Mouse (Mus musculus): ENCODE data around the gene Fam122a. TPM values are rescaled to one million over a fixed set of nuclear protein-coding genes. Genes with fewer than 3 reads are reported as not detected.

Gene Fam122a
- polyA plus RNA-seq, 1 experiment, result 5.2 TPM

DNA sequence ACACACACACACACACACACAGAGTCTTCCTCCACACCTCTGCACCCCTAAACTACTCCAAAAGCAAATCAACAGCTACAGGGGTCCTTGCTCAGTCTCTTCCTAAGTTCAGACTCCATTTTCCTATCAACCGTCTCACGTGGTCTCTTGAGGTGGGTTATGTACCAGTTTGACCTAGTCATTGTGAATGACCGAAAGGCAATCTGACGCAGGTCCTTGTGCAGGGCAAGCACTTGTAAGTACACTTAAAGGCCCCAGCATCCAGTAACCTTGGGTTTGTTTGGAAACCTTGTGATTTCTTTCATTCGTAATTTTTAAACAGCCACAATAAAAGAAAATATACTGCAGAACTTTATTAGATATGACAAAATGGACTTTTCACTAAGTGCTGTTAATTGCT lies 4.6 kb downstream of the Fam122a start:
- TF ChIP-seq GATA1 (IDR thresholded peaks at IDR 0.05; ENCODE audit: low read length), result no peak
- TF ChIP-seq TAL1 (IDR thresholded peaks at IDR 0.05; ENCODE audit: low read length), result no peak
- H3K4me1 ChIP-seq (ENCODE audit: control insufficient read depth), result peaks cover 38% of the 10 kb centered on the region
- peaks cover 48% of the 10 kb centered on the region for H3K36me3 ChIP-seq (ENCODE audit: control insufficient read depth)
- no peaks in the 10 kb centered on the region for H3K9me3 ChIP-seq (ENCODE audit: control insufficient read depth, low read length)
- no peak overlapping the region for H3K4me3 ChIP-seq (replicated peaks)
- H3K27me3 ChIP-seq (ENCODE audit: control insufficient read depth), result no peaks in the 10 kb centered on the region

DNA sequence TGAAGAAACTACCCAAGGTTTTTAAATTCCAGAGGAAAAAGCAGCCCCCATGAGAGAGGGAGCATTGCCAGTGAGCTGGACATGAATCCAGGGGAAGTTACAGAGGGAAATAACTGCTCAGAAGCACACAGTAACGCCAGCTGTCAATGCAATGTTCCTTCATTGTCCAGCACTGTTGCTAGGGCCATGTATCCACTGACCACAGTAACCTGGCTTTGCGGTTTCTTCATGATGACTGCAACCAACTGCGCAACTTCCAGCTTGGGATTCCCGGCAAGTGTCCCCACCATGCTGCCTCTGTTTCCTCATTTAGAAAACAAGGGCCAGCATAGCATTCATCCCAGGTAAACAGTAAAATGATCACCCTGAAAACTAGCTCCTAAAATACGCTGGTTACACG lies 5.6 kb downstream of the Fam122a start:
- no peak for TF ChIP-seq TAL1 (IDR thresholded peaks at IDR 0.05; ENCODE audit: low read length)
- TF ChIP-seq GATA1 (IDR thresholded peaks at IDR 0.05; ENCODE audit: low read length), result no peak
- Histone ChIP-seq H3K9me3 (ENCODE audit: control insufficient read depth, low read length) (no peaks in the 10 kb centered on the region), H3K4me1 (ENCODE audit: control insufficient read depth) (peaks cover 33% of the 10 kb centered on the region), H3K36me3 (ENCODE audit: control insufficient read depth) (peaks cover 45% of the 10 kb centered on the region), H3K4me3 (replicated peaks) (no peak overlapping the region), H3K27me3 (ENCODE audit: control insufficient read depth) (no peaks in the 10 kb centered on the region)

DNA sequence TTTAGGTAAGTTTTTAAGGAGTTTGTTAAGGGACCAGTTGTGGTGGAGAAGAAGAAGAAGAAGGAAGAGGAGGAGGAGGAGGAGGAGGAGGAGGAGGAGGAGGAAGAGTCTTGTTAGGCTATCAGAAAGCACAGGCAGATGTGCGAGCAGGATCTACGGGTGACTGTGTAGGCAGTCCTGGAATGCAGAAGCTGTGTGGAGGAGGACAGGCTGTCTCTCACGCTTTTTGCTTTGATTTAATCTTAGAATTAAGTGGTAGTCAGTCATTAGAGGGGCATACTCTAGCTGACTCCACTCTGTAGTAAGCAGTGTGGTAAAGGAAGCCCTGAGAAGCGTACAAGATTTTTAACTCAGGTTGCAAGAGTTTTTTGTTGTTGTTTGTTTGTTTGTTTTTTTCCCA lies 7.9 kb downstream of the Fam122a start:
- Histone ChIP-seq H3K36me3 (ENCODE audit: control insufficient read depth) (peaks cover 31% of the 10 kb centered on the region), H3K9me3 (ENCODE audit: control insufficient read depth, low read length) (peaks cover 3% of the 10 kb centered on the region; the same call in 1 of the 2 replicates), H3K27me3 (ENCODE audit: control insufficient read depth) (no peaks in the 10 kb centered on the region), H3K4me3 (replicated peaks) (no peak overlapping the region), H3K4me1 (ENCODE audit: control insufficient read depth) (peaks cover 15% of the 10 kb centered on the region)
- TF ChIP-seq TAL1 (IDR thresholded peaks at IDR 0.05; ENCODE audit: low read length) (no peak), GATA1 (IDR thresholded peaks at IDR 0.05; ENCODE audit: low read length) (no peak)

DNA sequence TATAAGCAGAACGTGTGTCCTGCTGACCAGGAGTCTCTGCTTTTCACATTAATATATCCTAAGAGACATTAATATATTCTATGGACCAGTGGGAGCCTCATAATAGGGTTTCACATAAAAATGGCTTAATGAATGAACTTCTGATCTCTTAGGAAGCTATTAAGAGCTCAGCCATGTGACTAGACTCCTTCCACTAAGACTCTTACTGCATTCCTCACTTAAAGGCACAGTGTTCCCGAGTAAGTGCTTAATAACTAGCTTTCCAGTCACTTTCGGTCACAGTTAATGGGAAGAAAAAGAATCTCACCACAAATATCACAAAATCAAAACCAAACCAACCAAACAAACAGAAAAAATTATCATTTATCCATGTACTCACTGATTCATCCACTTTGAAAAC lies 8.5 kb downstream of the Fam122a start:
- Histone ChIP-seq H3K27me3 (ENCODE audit: control insufficient read depth) (no peaks in the 10 kb centered on the region), H3K9me3 (ENCODE audit: control insufficient read depth, low read length) (peaks cover 5% of the 10 kb centered on the region; the same call in 1 of the 2 replicates), H3K36me3 (ENCODE audit: control insufficient read depth) (peaks cover 25% of the 10 kb centered on the region), H3K4me3 (replicated peaks) (no peak overlapping the region), H3K4me1 (ENCODE audit: control insufficient read depth) (peaks cover 11% of the 10 kb centered on the region)
- TF ChIP-seq TAL1 (IDR thresholded peaks at IDR 0.05; ENCODE audit: low read length), result no peak
- no peak for TF ChIP-seq GATA1 (IDR thresholded peaks at IDR 0.05; ENCODE audit: low read length)

DNA sequence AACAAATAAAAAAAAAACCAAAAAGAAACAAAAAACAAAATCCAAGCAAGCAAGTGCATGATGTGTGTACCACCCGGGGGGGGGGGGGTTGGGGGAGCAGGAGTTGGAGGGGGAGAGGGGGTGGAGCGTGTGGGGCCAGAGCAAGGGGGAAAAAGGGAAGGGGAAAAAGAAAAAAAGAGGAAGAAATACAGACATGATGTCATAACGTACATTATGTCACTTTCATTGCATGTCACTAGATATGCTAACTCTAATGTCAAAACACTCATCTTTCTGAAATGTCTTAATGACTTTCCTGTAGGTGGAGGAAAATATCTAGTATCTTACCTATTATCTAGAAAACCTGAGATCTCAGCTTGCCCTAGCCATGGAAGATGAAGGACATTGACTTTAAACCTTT lies 14.1 kb downstream of the Fam122a start:
- no peak for TF ChIP-seq GATA1 (IDR thresholded peaks at IDR 0.05; ENCODE audit: low read length)
- TF ChIP-seq TAL1 (IDR thresholded peaks at IDR 0.05; ENCODE audit: low read length), result no peak
- Histone ChIP-seq H3K9me3 (ENCODE audit: control insufficient read depth, low read length) (peaks cover 5% of the 10 kb centered on the region; the same call in 1 of the 2 replicates), H3K4me3 (replicated peaks) (no peak overlapping the region), H3K36me3 (ENCODE audit: control insufficient read depth) (peaks cover 5% of the 10 kb centered on the region), H3K27me3 (ENCODE audit: control insufficient read depth) (no peaks in the 10 kb centered on the region), H3K4me1 (ENCODE audit: control insufficient read depth) (peaks cover 2% of the 10 kb centered on the region; the same call in 1 of the 2 replicates)

DNA sequence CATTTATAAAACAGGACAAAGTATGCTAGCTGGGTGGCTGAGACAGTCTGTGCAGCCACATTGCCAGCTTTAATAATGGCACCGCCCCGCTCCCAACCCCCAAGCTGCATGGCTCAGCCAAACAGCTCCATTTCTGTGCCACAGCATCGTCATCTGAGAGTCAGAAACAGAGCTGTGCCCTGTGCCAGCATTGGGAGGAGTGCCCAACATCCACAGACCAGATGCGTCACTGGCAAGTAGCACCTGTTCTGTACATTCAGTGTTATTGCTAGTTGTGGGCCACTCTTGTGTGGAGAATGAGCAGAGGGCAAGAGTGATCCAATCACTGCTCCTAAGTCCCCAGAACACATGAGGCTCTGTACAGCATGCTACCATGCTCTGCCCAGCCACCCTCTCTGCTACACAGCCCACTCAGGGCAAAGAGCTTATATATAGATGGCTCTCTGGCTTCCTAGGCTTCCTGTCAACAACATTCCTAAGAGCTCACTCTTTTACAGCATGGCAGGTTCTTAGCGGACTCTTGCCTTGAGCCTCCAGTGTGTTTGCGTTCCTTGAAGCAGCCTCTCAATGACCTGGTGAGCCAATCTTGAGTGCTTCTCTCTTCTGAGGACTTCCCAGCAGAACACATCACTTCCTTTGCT lies 20.4 kb downstream of the Fam122a start:
- H3K4me1 ChIP-seq (ENCODE audit: control insufficient read depth), result peaks cover 42% of the 10 kb centered on the region
- H3K4me3 ChIP-seq (replicated peaks), result no peak overlapping the region
- H3K27me3 ChIP-seq (ENCODE audit: control insufficient read depth), result no peaks in the 10 kb centered on the region
- no peaks in the 10 kb centered on the region for H3K9me3 ChIP-seq (ENCODE audit: control insufficient read depth, low read length)
- peaks cover 3% of the 10 kb centered on the region; the same call in 1 of the 2 replicates for H3K36me3 ChIP-seq (ENCODE audit: control insufficient read depth)
- TF ChIP-seq GATA1 (IDR thresholded peaks at IDR 0.05; ENCODE audit: low read length) (no peak), TAL1 (IDR thresholded peaks at IDR 0.05; ENCODE audit: low read length) (no peak)

DNA sequence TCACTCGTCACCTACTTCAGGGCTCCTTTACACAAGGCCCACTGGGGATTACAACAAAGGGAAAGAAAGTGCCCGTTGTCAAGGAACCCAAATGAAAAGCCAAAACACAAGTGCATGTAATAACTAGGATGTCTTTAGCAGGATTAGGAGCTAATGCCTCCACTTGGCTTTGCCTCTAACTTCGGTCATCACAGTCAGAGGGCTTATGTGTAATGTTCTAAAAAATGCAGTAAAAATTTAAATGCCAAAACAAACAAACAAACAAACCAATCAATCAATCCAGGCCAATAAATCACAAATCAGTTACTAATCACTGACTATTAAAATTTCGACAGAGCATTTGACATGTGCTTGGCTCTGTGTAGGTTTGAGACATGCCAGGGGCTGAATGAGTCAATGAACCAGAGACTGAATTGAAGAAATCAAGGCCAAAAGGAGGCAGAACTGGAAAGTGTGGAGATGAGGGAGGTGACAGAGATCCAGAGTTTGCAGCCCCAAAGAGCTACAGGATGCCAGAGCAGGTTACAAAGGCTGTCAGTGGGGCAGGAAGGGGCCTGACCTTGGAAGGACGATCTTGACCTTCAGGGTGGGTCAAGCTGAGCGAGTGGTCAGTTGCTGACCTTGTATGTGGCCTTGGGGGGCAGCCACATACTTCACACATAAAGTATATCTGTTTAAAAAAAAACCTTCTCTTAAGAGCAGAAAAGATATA lies 21.8 kb downstream of the Fam122a start:
- peaks cover 3% of the 10 kb centered on the region; the same call in 1 of the 2 replicates for H3K36me3 ChIP-seq (ENCODE audit: control insufficient read depth)
- H3K9me3 ChIP-seq (ENCODE audit: control insufficient read depth, low read length), result no peaks in the 10 kb centered on the region
- no peak for TF ChIP-seq TAL1 (IDR thresholded peaks at IDR 0.05; ENCODE audit: low read length)
- TF ChIP-seq GATA1 (IDR thresholded peaks at IDR 0.05; ENCODE audit: low read length), result no peak
- peaks cover 47% of the 10 kb centered on the region for H3K4me1 ChIP-seq (ENCODE audit: control insufficient read depth)
- H3K27me3 ChIP-seq (ENCODE audit: control insufficient read depth), result no peaks in the 10 kb centered on the region
- no peak overlapping the region for H3K4me3 ChIP-seq (replicated peaks)

DNA sequence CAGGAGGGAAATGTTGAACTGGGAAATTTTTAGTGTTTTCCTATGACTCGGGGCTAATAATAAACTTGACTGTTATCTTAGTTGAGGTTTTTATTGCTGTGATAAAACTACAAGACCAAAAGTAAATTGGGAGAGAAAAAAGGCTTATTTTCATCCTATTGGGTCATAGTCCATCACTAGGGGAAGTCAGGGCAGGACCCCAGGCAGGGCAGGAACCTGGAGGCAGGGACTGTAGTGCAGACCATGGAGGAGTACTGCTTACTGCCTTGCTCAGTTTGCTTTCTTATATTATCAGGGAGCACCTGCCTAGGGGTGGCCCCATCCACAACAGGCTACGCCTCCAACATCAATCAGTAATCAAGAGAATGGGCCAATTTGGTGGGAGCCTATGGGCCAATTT lies 22.7 kb downstream of the Fam122a start:
- H3K4me1 ChIP-seq (ENCODE audit: control insufficient read depth), result peaks cover 47% of the 10 kb centered on the region
- H3K36me3 ChIP-seq (ENCODE audit: control insufficient read depth), result peaks cover 3% of the 10 kb centered on the region; the same call in 1 of the 2 replicates
- no peaks in the 10 kb centered on the region for H3K9me3 ChIP-seq (ENCODE audit: control insufficient read depth, low read length)
- no peaks in the 10 kb centered on the region for H3K27me3 ChIP-seq (ENCODE audit: control insufficient read depth)
- H3K4me3 ChIP-seq (replicated peaks), result no peak overlapping the region
- no peak for TF ChIP-seq TAL1 (IDR thresholded peaks at IDR 0.05; ENCODE audit: low read length)

DNA sequence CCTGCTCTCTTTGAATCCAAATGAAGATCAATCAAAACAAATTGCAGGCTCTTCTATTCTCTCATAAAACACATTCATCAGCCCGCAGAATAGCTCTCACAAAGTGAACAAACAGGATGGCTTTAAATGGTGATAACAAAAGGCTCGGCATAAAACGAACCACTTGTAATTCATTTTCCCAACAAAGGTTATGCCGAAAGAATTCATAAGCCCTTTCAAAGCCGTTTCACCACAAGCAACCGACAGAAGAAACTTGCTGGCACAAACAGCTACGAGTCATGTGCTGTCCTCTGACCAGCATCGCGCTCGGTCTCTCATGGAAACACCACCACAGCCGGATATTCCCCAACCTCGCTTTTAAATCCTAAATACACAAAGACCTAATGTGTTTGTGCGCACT lies 23.8 kb downstream of the Fam122a start:
- H3K4me1 ChIP-seq (ENCODE audit: control insufficient read depth), result peaks cover 47% of the 10 kb centered on the region
- TF ChIP-seq GATA1 (IDR thresholded peaks at IDR 0.05; ENCODE audit: low read length) (no peak), TAL1 (IDR thresholded peaks at IDR 0.05; ENCODE audit: low read length) (no peak)
- no peaks in the 10 kb centered on the region for H3K27me3 ChIP-seq (ENCODE audit: control insufficient read depth)
- H3K9me3 ChIP-seq (ENCODE audit: control insufficient read depth, low read length), result no peaks in the 10 kb centered on the region
- peaks cover 3% of the 10 kb centered on the region; the same call in 1 of the 2 replicates for H3K36me3 ChIP-seq (ENCODE audit: control insufficient read depth)
- no peak overlapping the region for H3K4me3 ChIP-seq (replicated peaks)

Measured in erythroblast, embryonic 14.5 days (primary cell).